Mouse (Mus musculus): Measurements from ENCODE around the gene Syce1l.

DNA sequence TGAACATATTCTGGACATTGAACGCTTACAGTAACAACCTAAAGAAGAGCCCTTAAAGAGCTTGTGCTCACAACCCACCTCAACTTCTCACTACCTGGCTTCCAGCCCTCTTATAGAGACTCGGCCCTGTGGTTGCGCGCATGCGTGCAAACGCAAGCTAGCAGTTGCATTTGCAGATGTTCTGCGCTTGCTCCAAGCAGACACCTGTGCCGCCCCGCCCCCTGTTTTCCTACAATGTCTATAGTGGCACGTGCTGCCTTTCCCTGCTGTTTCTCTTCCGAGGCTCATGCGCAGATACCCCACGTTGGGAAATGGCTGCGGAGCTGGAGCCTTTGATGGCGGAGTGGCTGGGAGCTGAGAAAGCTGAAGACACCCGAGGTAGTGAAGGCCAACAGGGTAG lies at the start of gene Syce1l:
- TF ChIP-seq CTCF (IDR thresholded peaks at IDR 0.05; ENCODE audit: low read depth, low read length) = no peak
- TF ChIP-seq POLR2A (IDR thresholded peaks at IDR 0.05; ENCODE audit: borderline replicate concordance, low read depth, low read length) = no peak

Measured in bone marrow macrophage, adult 2 months (primary cell).